Mouse (Mus musculus) ovary, postnatal 10 days (tissue): ENCODE results near the gene Syne1.

Experiments used
- DNase-seq: peaks from one replicate; pipeline ENCODE4 v3.0.0; 2022; ENCODE audit warnings: low spot score

The Syne1 gene

GRCm38 (mm10) chr10:5423984-5424383 lies 127.3 kb downstream of the Syne1 start:
- DNase-seq = no peak

GRCm38 (mm10) chr10:5415730-5416129 lies 135.6 kb downstream of the Syne1 start:
- no peak for DNase-seq

- no peak for DNase-seq
These were observed 167.0 kb downstream of the Syne1 start for GRCm38 (mm10) chr10:5384131-5384776.

- no peak for DNase-seq
These were observed 169.7 kb downstream of the Syne1 start for GRCm38 (mm10) chr10:5381536-5381935.

- DNase-seq = no peak
These were observed 172.3 kb downstream of the Syne1 start for GRCm38 (mm10) chr10:5378969-5379368.

GRCm38 (mm10) chr10:5369599-5369998 lies 181.7 kb downstream of the Syne1 start:
- no peak for DNase-seq

GRCm38 (mm10) chr10:5368266-5368665 lies 183.0 kb downstream of the Syne1 start:
- no peak for DNase-seq

GRCm38 (mm10) chr10:5367465-5368011 lies 183.7 kb downstream of the Syne1 start:
- DNase-seq = no peak

- no peak for DNase-seq
These were observed 190.7 kb downstream of the Syne1 start for GRCm38 (mm10) chr10:5360560-5360959.

GRCm38 (mm10) chr10:5356614-5357013 lies 194.7 kb downstream of the Syne1 start:
- no peak for DNase-seq

- DNase-seq = no peak
These were observed 197.9 kb downstream of the Syne1 start for GRCm38 (mm10) chr10:5353390-5353789.

GRCm38 (mm10) chr10:5346911-5347310 lies 204.4 kb downstream of the Syne1 start:
- no peak for DNase-seq

- no peak for DNase-seq
These were observed 208.1 kb downstream of the Syne1 start for GRCm38 (mm10) chr10:5343211-5343610.

- no peak for DNase-seq
These were observed 214.9 kb downstream of the Syne1 start for GRCm38 (mm10) chr10:5336394-5336793.

- no peak for DNase-seq
These were observed 218.5 kb downstream of the Syne1 start for GRCm38 (mm10) chr10:5332801-5333200.

GRCm38 (mm10) chr10:5326716-5327115 lies 224.6 kb downstream of the Syne1 start:
- DNase-seq = no peak

GRCm38 (mm10) chr10:5323741-5324395 lies 227.4 kb downstream of the Syne1 start:
- no peak for DNase-seq

- no peak for DNase-seq
These were observed 228.7 kb downstream of the Syne1 start for GRCm38 (mm10) chr10:5322562-5322961.

- DNase-seq = peak; percentile 16
These were observed 233.7 kb downstream of the Syne1 start for GRCm38 (mm10) chr10:5317602-5318001.

- no peak for DNase-seq
These were observed 238.8 kb downstream of the Syne1 start for GRCm38 (mm10) chr10:5312437-5312836.

GRCm38 (mm10) chr10:5309961-5310713 lies 241.1 kb downstream of the Syne1 start:
- no peak for DNase-seq

GRCm38 (mm10) chr10:5309398-5309797 lies 241.9 kb downstream of the Syne1 start:
- DNase-seq = no peak

GRCm38 (mm10) chr10:5305555-5305954 lies 245.7 kb downstream of the Syne1 start:
- DNase-seq = no peak
